Mouse (Mus musculus) lung, embryonic 14.5 days (tissue): ENCODE data around the gene Lrrc3c. TPM values are rescaled to one million over a fixed set of nuclear protein-coding genes. Genes with fewer than 3 reads are reported as not detected.

ENCODE experiments used
- ATAC-seq: fragments of 200-750 bp; cut with Nextera tagmentation; 2 replicates; pipeline ENCODE4 v1.8.0; 2017; ENCODE audit warnings: mild to moderate bottlenecking, moderate TSS enrichment, moderate library complexity; ENCODE audit not compliant: insufficient read depth
- DNase-seq: peaks from one replicate; pipeline ENCODE4 v3.0.0-alpha.2; 2015
- H3K27ac ChIP-seq: fragments of 300-500 bp; sonication (generic); 2 replicates; pipeline ENCODE4 v1.5.1; 2014; ENCODE audit warnings: low read depth, mild to moderate bottlenecking, moderate library complexity
- H3K27me3 ChIP-seq: fragments of 300-500 bp; sonication (generic); 2 replicates; pipeline ENCODE4 v1.6.1; 2014; ENCODE audit warnings: low read length, control low read depth; ENCODE audit not compliant: insufficient read depth
- H3K36me3 ChIP-seq: fragments of 300-500 bp; sonication (generic); 2 replicates; pipeline ENCODE4 v1.6.1; 2014; ENCODE audit warnings: control low read depth; ENCODE audit not compliant: insufficient read depth
- H3K4me1 ChIP-seq: fragments of 300-500 bp; sonication (generic); 2 replicates; pipeline ENCODE4 v1.6.1; 2014; ENCODE audit warnings: antibody characterized with exemption, control low read depth; ENCODE audit not compliant: insufficient read depth
- H3K4me2 ChIP-seq: fragments of 300-500 bp; sonication (generic); 2 replicates; pipeline ENCODE4 v1.6.1; 2014; ENCODE audit warnings: mild to moderate bottlenecking
- H3K4me3 ChIP-seq: fragments of 300-500 bp; sonication (generic); 2 replicates; pipeline ENCODE4 v1.5.1; 2014; ENCODE audit warnings: low read depth, low read length
- H3K9ac ChIP-seq: fragments of 300-500 bp; sonication (generic); 2 replicates; pipeline ENCODE4 v1.6.1; 2014
- H3K9me3 ChIP-seq: fragments of 300-500 bp; sonication (generic); 2 replicates; pipeline ENCODE4 v1.6.1; 2016; ENCODE audit warnings: low read depth, low read length, control low read depth
- CTCF ChIP-seq: IDR thresholded peaks from 2 replicates; pipeline ENCODE4 v1.5.1; 2016; ENCODE audit warnings: antibody characterized with exemption, low read depth
- WGBS: fragments of 180-500 bp; shearing (Covaris S2); extraction: QIAGEN DNeasy Blood & Tissue Kit; methylation state at CpG from one replicate; pipeline ENCODE4 v1.1.7; 2014; 5-methylcytosine and 5-hydroxymethylcytosine counted together
- polyA plus RNA-seq: library from polyadenylated mRNA; unstranded; fragments of >200 nt; fragmentation: Nextera tagmentation; extraction: Ambion mirVana; gene quantifications from 2 replicates; pipeline ENCODE4 v1.2.1, GENCODE M21; 2014

The Lrrc3c gene
- polyA plus RNA-seq, 1 experiment from 2014 or later = not detected

DNA sequence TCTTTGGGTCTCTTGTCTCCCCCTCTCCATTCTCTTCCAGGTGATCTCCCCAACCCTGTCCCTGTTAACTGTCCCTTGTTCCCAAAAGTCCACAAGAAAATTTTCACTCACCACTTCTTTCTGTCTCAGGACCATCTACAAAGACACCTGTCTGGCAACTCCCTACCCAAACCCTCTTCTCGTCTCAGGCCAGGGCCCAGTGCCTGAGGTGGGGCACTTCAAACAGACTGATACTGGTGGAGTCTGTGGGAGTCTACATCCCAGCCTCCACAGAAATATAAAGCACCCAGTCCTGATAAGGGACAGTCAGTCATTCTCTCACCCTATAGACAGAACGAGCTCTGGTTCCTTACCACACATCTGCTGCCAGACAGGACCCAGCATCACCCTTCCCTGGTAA is 48.4 kb downstream of the Lrrc3c start, which contains the start of gene Gsdma2:
Gene Gsdma2, plus strand, starts transcription at position 301 of the 400 bp plus-strand sequence.
- WGBS = 49% methylated on average over 2 of the region's 2 CpGs
- ATAC-seq = no peak
- no peaks in the 10 kb centered on the region for H3K9me3 ChIP-seq
- H3K27ac ChIP-seq = no peak within 1 kb of the TSS
- no peak for DNase-seq
- TF ChIP-seq CTCF = no peak
- H3K4me3 ChIP-seq = no peak within 1 kb of the TSS
- no peak within 1 kb of the TSS for H3K4me2 ChIP-seq
- no peaks in the 10 kb centered on the region for H3K27me3 ChIP-seq
- no peaks in the 10 kb centered on the region for H3K36me3 ChIP-seq
- H3K4me1 ChIP-seq = no peaks in the 10 kb centered on the region
- H3K9ac ChIP-seq = no peak within 1 kb of the TSS

Other genes with a start within 250 kb of the Lrrc3c start
- gene Ppp1r1b, start 249.9 kb upstream of the Lrrc3c start, polyA plus RNA-seq = 0.53 and 1.3 TPM in 2 replicates
- gene Stard3, start 239.9 kb upstream of the Lrrc3c start, polyA plus RNA-seq = 38.2 and 42.7 TPM in 2 replicates
- 3.8 TPM in 1 of 2 replicates, not detected in the other for gene Tcap, start 214.5 kb upstream of the Lrrc3c start, polyA plus RNA-seq
- gene Pnmt, start 211.8 kb upstream of the Lrrc3c start, polyA plus RNA-seq = not detected in 2 replicates
- gene Pgap3, start 197.8 kb upstream of the Lrrc3c start, polyA plus RNA-seq = 10.9 and 11.6 TPM in 2 replicates
- gene Erbb2, start 185.8 kb upstream of the Lrrc3c start, polyA plus RNA-seq = 42.7 and 46.5 TPM in 2 replicates
- 62.9 and 65.3 TPM in 2 replicates for gene Mien1, start 159.3 kb upstream of the Lrrc3c start, polyA plus RNA-seq
- 39.4 and 43.0 TPM in 2 replicates for gene Grb7, start 151.9 kb upstream of the Lrrc3c start, polyA plus RNA-seq
- 0.14 and 0.32 TPM in 2 replicates for gene Ikzf3, start 52.3 kb upstream of the Lrrc3c start, polyA plus RNA-seq
- 0.57 TPM in 1 of 2 replicates, not detected in the other for gene Zpbp2, start 47.2 kb upstream of the Lrrc3c start, polyA plus RNA-seq
- 6.6 and 6.9 TPM in 2 replicates for gene Ormdl3, start 10.9 kb upstream of the Lrrc3c start, polyA plus RNA-seq
- gene Gm12355, start 27.4 kb downstream of the Lrrc3c start, polyA plus RNA-seq = 1.2 and 1.4 TPM in 2 replicates
- not detected in 2 replicates for gene Gsdma3, start 28.1 kb downstream of the Lrrc3c start, polyA plus RNA-seq
- not detected in 2 replicates for gene Gsdma2, start 48.5 kb downstream of the Lrrc3c start, polyA plus RNA-seq
- not detected in 2 replicates for gene Gsdma, start 66.1 kb downstream of the Lrrc3c start, polyA plus RNA-seq
- 152 and 169 TPM in 2 replicates for gene Psmd3, start 84.3 kb downstream of the Lrrc3c start, polyA plus RNA-seq
- not detected in 2 replicates for gene Csf3, start 103.0 kb downstream of the Lrrc3c start, polyA plus RNA-seq
- 53.0 and 53.5 TPM in 2 replicates for gene Med24, start 131.1 kb downstream of the Lrrc3c start, polyA plus RNA-seq
- gene Thra, start 142.3 kb downstream of the Lrrc3c start, polyA plus RNA-seq = 46.8 and 47.1 TPM in 2 replicates
- 1.4 and 1.7 TPM in 2 replicates for gene Nr1d1, start 177.0 kb downstream of the Lrrc3c start, polyA plus RNA-seq
- 16.2 and 16.3 TPM in 2 replicates for gene Msl1, start 197.2 kb downstream of the Lrrc3c start, polyA plus RNA-seq
- gene Casc3, start 206.6 kb downstream of the Lrrc3c start, polyA plus RNA-seq = 41.0 and 42.8 TPM in 2 replicates
- gene Rapgefl1, start 238.5 kb downstream of the Lrrc3c start, polyA plus RNA-seq = 1.5 and 2.1 TPM in 2 replicates